Mouse (Mus musculus) liver, embryonic 14 days (tissue): ENCODE results near the gene Gm45837. TPM values are rescaled to one million over a fixed set of nuclear protein-coding genes. Genes with fewer than 3 reads are reported as not detected.

Source experiments
- polyA plus RNA-seq: library from polyadenylated mRNA; depleted of rRNA; stranded (reverse); fragments of >200 nt; gene quantifications from 2 replicates; pipeline ENCODE4 v1.2.3, GENCODE M21; 2012; rRNA removed

Gene Gm45837
- polyA plus RNA-seq: not detected in 2 replicates

DNA sequence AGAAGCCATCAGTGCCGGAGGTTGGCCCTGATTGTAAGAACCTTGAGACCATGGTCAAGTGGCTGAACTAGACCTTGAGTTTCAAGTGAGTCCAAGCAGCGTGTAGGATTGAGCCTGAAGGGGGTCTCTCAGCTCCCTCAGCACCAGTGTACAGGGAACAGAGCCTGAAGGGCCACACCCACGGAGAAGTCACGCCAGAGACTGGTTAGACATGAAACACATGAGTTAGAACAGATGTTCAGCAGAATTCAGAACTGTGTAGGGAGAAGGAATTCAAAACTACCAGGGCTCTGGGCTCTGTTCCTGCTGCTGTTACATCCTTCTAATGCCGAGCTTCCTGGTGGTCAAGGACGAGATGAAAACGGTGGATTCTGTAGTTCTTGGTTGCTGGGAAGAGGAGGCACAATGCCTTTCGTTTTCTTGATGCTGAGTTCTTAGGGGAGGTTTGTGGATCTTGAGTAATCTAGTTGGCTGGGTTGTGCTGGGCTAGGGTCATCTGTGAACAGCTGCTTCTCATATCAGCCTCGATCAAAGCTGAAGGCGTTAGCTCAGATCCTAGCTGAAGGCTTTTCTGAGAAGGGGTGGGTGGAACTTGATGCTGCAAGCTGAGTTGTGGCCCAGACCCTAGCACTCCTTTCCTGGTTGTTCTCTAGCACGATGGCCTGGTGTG is at the start of gene Gm45837:
Gene Gm45837 (plus strand): TSS at position 620 of the 670 bp plus-strand sequence.

DNA sequence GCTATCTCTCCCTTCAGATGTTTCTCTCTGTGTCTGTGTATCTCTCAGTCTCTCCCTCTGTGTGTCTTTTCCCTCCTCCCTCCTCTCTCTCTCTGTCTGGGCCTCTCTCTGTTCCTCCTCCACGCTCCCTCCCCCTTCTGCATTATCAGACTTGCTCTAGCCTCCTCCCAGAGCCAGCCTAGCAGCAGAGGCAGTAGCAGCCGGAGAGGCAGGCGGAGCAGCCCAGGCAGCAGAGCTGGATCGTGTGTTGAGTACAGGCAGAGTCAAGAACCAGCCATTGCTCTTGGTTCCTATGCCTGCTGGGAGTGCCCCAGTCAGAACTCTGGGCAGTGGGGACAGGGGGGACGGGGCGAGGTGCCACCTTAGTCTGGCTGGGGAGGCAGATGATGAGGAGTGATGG is 10.8 kb downstream of the Gm45837 start, which contains the start of gene Pde2a:
Gene Pde2a (plus strand): TSS at position 163 of the 400 bp plus-strand sequence.

Other genes starting within 250 kb of the Gm45837 start
- 3.1 and 3.4 TPM in 2 replicates for gene Atg16l2, start 108.6 kb upstream of the Gm45837 start, polyA plus RNA-seq
- 68.6 and 72.5 TPM in 2 replicates for gene Stard10, start 93.8 kb upstream of the Gm45837 start, polyA plus RNA-seq
- gene Arap1, start 62.8 kb upstream of the Gm45837 start, polyA plus RNA-seq: 12.3 and 15.2 TPM in 2 replicates
- 2.5 and 3.2 TPM in 2 replicates for gene Pde2a, start 10.8 kb downstream of the Gm45837 start, polyA plus RNA-seq
- gene Art2b, start 174.7 kb downstream of the Gm45837 start, polyA plus RNA-seq: 0.05 and 0.08 TPM in 2 replicates